Mouse (Mus musculus): ENCODE data around the gene Gm45015.

DNA sequence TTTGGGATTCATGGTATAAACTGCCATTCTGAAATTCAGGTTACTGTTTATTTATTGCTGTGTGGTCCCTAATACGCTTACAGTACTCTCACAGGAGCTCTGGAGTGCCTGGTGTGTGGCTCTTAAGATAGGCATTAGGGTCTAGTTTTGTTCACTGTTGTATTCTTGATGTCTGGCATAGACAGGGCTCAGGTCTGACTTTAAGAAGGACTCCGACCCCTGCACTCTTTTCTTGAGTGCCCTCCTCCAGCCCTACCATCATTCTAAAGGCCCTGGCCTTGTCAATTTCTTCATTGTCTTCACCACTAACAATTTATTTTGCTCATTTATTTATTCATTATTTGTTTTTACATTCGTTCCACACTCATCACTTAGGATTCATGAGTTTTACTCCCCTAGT lies 5.4 kb upstream of the Gm45015 start:
- no peak for TF ChIP-seq CTCF (IDR thresholded peaks at IDR 0.05; ENCODE audit: low read depth)
- no peak for TF ChIP-seq EP300 (IDR thresholded peaks at IDR 0.05; ENCODE audit: low read depth)

Data from heart, postnatal 0 days (tissue).